Mouse (Mus musculus) olfactory bulb, adult 2 months (tissue): ENCODE data around the gene Chchd5.

Source experiments
- CTCF ChIP-seq: fragments of 200-500 bp; IDR thresholded peaks from 2 replicates; pipeline ENCODE4 v1.5.1; 2012; ENCODE audit warnings: low read depth, mild to moderate bottlenecking, low read length, moderate library complexity; ENCODE audit not compliant: insufficient read depth
- POLR2A ChIP-seq: fragments of 200-500 bp; IDR thresholded peaks from 2 replicates; pipeline ENCODE4 v1.6.1; 2012; ENCODE audit warnings: mild to moderate bottlenecking, low read depth, low read length, moderate library complexity; ENCODE audit not compliant: insufficient read depth

GRCm38 (mm10) chr2:129166466-129167463 lies 37.3 kb downstream of the Chchd5 start:
- TF ChIP-seq CTCF: no peak
- TF ChIP-seq POLR2A: no peak
